Mouse (Mus musculus) megakaryocyte, adult 5-6 weeks (primary cell): ENCODE results near the gene Fam118b. TPM values are rescaled to one million over a fixed set of nuclear protein-coding genes. Genes with fewer than 3 reads are reported as not detected.

ENCODE experiments used
- ATAC-seq: 2 replicates; pipeline ENCODE4 v1.8.0; 2016; ENCODE audit warnings: mild to moderate bottlenecking, inconsistent platforms; ENCODE audit not compliant: poor library complexity, severe bottlenecking
- total RNA-seq, 2 experiments: library from RNA; stranded (forward) in 1 of 2; stranded (reverse) in 1 of 2; fragments of 153-499, 151-499 nt in 1 of 2; fragments of 221-1000, 200-1000 nt in 1 of 2; gene quantifications; 2 replicates each; pipeline versions ENCODE4 v1.2.3 to v1.2.4; 2015 to 2017

Fam118b gene
- total RNA-seq, 2 experiments from 2014 or later, result 17.8 to 39.7 TPM

DNA sequence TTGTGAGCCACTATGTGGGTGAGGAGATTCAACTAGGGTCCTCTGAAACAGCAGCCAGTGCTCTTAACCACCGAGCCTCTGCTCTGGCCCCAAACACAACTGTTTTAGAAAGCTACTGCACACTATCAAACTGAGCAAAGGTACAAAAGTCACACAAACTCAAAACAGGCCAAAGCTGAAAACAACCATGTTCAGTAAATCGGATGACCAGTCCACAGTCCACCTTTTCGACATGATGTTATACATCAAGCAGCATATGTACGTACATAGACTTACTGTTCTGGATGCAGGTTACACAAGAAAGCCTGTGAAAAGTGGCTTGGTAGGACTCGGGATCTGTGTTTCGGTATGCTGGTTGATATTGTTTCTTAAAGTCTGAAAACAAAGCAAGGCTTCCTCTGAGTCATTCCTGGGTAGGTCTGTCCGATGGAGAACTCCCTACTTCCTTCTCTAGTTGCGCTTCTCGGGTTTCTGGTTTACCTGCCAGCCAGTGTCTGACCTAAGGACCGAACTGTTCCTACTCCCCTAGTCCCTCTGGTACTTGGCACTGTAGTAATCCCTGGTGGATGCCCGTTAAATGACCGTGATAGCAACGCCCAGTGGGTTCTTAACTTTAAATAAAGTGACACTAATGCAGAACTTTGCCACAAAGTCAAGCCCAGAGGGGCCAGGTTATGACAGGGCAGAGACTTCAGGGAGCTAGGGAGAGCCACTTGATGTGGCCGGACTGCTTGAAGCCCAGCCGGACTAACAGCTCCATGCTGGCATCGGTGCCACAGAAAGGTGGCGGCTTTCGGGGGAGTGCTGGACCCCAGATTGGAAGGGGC lies 68.4 kb downstream of the Fam118b start:
- peak; percentile 46 for ATAC-seq

DNA sequence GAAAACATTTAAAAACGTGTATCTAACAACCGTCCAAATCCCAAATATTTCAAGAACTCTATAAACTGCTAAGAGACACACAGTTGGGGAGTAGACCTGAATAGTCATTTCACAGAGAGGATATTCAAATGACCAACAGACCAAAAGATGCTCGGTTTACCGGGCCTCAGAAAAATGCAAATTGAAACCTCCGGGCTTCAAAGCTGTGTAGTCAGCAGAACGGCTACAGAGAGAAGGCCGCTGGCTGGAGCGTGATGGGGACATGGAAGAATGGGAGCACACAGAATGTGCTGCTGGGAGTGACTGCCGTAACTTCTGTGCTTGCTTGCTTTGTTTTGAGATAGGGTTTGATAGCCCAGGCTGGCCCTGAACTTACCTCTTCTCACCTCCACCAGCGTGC lies 69.3 kb downstream of the Fam118b start:
- ATAC-seq, result no peak

DNA sequence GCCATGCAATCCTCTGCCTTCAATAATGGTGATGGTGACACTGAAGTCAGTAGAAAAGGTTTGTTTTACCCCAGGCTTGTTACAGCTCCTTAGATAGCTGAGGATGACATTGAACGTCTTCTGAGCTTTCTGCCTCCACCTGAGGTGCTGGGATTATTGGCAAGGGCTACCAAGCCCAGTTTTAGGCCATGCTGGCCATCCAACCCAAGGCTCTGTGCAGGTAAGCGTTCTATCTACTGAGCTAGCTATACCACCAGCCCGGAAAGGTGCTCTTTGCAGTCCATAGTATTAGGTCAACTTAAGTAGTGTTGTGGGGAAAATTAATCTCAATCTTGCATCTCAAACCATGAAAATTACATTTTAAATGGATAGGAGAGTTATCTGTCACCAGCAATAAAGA lies 70.0 kb downstream of the Fam118b start:
- no peak for ATAC-seq

DNA sequence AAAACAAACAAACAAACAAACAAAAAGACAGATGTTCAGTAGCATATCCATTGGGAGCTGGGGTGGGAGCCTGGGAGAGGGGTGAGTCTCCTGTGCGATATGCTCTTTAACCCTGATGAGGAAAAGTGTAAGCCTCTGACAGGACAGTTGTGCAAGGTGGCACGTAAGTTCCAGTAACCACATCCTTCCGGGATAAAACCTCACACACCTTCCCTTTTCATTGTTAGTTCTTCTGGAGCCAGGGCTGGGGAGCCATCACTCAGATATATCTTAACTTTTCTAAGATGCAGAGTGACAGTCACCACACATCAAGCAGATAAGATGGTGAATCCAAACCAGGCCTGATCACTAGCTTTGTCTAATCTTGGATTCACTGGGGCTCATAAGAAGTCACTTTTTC lies 73.6 kb downstream of the Fam118b start:
- peak; percentile 98 for ATAC-seq

DNA sequence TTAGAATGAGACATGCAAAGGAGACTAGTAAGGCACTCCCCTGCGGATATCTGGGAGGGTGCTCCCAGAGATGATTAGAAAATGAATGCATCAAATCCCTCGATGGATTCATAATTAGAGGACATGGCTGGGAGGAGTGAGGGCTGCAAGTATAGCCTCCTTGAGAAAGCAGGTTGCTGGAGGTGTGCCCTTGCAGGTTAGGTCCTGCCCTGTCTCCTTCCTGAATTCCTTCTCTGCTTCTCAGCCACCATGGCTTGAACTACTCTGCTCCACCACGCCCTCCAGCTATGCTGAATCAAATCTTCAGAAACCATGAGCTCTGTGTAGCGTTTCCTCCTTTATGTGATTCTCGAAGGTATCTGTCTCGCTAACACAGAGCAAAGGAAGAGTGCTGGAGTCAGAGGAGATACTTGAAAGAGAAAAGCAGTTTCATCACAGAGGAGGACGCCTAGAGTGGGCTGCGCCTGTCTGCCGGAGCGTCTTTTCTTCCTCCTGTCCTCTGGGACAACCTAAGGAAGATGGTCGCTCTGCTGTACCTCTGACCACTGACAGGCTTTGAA lies 74.5 kb downstream of the Fam118b start:
- ATAC-seq, result no peak

DNA sequence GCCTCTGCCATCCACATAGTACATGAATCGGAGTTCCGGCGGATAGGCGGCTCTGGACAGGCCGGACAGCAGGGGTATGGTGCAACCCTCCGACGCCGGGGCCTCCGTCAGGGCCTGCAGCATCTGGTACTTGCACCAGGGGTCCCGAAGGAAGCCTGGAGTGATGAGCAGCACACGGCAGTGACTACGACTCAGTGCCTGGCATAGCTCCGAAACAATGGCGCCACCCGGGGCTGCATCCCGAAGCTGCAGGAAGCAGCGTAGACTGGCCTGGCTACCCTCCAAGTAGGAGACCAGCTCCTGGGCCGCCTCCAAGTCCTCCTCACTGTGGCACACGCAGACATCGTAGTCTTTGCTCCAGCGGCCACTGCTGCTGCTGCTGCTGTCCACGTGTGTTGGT lies 78.9 kb downstream of the Fam118b start:
- no peak for ATAC-seq

DNA sequence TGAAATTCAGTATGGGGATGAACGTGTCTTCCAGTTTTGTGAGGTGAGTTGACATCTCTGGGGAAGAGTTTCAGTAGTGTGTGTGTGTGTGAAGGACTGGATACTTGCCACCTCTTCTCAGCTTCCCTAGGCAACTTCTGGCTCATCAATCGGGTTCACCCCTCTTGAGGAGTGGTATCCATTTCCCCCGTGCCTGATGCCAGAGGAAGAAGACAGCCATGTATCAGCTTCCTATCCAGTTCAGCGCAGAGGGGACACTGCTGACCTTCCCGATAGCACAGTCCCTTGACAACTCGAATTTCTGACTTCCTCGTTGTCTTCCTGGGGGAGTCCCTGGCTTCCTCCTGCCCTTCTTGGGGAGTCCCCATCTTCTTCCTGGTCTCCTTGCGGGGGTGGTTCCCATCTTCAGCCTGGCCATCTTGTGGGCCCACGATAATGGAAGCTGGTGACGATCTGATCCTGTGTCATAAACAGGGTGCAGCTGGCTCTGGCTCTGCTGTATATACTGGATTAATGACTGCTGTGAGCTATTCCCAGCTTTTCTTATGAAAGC lies 80.2 kb downstream of the Fam118b start:
- no peak for ATAC-seq

DNA sequence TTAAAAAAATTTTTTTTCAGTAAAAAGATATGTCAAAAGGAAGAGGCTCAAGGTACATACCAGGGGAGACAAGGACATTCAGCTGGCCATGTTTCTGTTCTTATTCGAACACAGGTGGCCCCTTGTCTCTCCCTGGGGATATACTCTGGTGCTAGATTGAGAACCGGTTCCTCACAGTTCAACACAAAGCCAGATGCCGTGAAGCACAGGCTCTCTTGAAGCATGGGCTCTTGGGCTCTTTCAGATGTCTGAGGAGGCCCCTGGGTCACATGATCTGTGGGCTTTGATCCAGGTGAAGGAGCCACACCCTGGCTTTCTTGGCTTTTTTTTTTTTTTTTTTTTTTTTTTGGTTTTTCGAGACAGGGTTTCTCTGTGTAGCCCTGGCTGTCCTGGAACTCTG lies 81.2 kb downstream of the Fam118b start:
- no peak for ATAC-seq

DNA sequence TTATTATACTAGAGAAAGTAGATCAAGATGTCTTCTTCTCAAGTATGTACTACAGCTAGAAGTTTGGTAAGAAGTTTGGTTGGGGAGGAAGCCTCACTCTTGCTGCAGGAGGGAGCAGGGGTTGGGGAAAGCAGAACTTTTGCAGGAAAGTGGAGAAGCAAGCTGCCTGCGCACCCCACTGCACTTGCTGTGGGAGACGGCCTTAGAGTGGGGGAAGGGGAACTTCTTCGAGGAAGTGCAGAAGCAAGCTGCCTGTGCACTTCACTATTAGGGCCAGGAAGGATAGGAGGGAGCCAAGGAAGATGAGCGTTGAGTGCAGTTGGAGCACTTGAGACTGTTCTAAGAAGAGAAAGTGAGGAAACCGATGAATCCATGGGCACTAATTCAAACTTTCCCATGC lies 84.2 kb downstream of the Fam118b start:
- ATAC-seq, result peak; percentile 81

DNA sequence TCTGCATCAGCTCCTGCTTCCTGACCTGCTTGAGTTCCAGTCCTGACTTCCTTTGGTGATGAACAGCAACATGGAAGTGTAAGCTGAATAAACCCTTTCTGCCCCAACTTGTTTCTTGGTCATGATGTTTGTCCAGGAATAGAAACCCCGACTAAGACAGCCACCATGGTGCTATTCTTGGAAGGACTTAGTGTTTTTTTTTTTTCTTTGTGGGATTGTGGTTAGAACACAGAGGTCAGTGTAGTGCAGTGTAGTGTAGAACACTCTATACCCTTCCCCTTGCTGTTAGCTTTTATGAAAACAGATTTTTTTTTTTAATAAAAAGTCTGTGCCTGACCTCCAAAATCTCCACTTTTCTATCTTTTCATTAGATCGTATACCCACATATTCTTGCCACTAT lies 84.8 kb downstream of the Fam118b start:
- 0 out of 2 replicates have a peak, but pooled peaks have one; percentile 24 for ATAC-seq

DNA sequence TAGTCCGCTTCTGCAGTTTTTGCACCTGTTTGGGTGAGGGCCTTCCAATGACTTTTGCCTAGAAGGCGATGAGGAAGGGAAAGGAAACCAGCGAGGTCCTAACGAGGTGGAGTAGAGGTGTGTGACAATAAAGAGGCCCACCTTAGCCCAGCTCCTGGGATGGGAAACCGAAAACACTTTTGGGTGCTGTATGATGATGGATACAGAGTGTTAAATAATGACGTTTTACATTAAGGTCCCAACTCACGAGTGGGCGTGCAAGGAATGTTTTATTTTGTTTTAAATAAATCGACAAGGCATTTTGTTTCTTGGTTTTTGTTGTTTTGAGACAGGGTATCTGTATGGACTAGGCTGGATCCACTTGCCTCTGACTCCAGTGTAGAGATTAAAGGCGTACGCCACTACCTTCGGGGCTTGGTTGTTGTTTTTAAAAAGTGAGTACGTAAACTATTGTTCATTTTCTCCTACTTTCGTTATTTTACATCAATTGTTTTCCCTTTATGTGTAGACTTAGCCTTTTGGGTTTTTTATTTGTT lies 91.4 kb downstream of the Fam118b start:
- peak; percentile 30 for ATAC-seq

DNA sequence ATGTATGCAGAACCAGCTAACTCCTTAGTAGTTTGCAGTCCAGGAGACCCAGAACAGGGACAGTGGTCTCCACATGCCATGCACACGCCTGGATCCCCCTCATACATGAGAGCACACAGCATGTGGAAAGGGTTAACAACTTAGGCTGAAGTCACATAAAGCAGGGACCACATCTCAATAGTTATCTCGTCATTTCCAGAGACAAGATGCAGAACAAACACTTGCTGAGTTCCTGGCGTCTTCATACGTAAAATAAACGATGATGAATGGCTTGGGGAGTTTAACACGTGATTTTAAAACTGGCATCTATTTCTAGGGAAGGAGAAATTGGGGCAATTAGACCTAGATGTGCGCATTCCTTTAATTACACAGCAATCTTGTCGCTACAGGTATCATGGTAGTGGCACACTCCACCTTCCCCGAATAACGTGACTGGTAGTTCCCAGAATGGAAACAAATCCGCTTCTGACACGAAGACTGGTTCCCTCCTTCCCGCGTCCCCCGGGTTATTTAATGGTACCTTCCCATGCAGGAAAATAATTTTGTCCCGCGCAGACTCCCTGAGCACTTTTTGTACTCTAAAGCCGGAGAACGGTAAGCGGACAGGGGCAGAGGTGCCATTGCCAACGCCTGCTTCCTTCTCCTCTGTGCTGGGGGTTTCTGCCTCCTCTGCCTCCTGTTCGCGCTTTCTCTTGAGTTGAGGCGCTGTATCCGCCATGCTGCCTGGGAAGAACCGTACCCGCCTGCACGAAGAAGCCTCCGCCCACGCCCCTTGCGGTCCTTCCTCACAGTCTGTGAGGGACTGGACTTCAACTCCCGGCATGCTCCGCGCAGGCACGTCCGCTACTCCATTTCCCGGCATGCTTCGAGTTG lies 92.1 kb downstream of the Fam118b start, which contains the start of gene Dcps:
Dcps (minus strand) TSS at position 811 of the 873 bp plus-strand sequence.
- peak; percentile 100 for ATAC-seq

DNA sequence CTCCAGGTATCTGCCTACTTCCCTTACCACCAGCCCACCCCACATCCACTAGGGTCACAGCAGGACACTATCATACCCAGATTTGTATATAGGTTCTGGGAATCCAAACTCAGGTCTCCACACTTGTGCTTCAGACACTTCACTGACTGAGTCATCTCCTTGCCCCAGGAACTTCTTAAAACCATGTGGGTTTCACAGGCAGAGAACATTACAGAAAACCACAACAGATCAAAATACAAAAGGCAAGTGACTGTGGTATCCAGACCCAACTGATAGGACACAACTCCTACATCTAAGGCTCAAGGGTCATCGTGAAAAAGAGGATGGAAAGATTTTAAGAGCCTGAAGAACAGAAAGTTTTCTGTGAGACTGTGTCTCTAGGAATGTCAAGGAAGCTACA lies 94.3 kb downstream of the Fam118b start:
- ATAC-seq, result no peak

DNA sequence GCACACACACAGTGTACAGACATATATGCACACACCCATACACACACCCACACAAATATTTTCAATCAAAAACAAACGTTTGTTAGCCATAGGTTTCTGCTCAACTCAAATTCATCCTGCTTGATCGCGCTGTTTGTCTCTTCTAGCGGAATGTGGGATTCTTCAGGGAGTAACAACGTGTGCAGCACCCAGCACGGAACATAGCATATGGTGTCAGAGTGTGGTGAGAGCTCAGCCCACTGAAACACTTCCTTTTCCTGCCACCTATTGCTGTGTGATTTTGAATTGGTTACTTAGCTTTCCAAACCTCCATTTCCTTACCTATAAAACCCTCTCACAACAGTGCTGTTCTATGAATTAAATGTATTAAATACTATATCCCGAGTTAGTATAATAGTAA lies 97.5 kb downstream of the Fam118b start:
- ATAC-seq, result peak; percentile 53; the same call in 1 of the 2 replicates

Other genes with a start within 250 kb of the Fam118b start
- gene St3gal4, start 148.5 kb downstream of the Fam118b start, total RNA-seq (2015), result 53.1 and 53.4 TPM in 2 replicates
- gene St3gal4, start 148.5 kb downstream of the Fam118b start, total RNA-seq (2017), result 49.6 and 57.4 TPM in 2 replicates
- gene Dcps, start 91.7 kb downstream of the Fam118b start, total RNA-seq (2015), result 32.2 and 41.6 TPM in 2 replicates
- gene Dcps, start 91.7 kb downstream of the Fam118b start, total RNA-seq (2017), result 33.7 and 38.0 TPM in 2 replicates
- gene Srpr, start 67.6 kb downstream of the Fam118b start, total RNA-seq (2015), result 54.9 and 56.3 TPM in 2 replicates
- gene Srpr, start 67.6 kb downstream of the Fam118b start, total RNA-seq (2017), result 42.6 and 72.8 TPM in 2 replicates
- gene Tirap, start 67.5 kb downstream of the Fam118b start, total RNA-seq (2015), result 11.1 and 12.8 TPM in 2 replicates
- gene Tirap, start 67.5 kb downstream of the Fam118b start, total RNA-seq (2017), result 17.5 and 20.2 TPM in 2 replicates
- gene Foxred1, start 56.8 kb downstream of the Fam118b start, total RNA-seq (2015), result 9.7 and 11.2 TPM in 2 replicates
- 26.9 and 28.5 TPM in 2 replicates for gene Foxred1, start 56.8 kb downstream of the Fam118b start, total RNA-seq (2017)
- gene Rpusd4, start 60 bp upstream of the Fam118b start, total RNA-seq (2015), result 13.0 and 16.8 TPM in 2 replicates
- 8.5 and 13.5 TPM in 2 replicates for gene Rpusd4, start 60 bp upstream of the Fam118b start, total RNA-seq (2017)
- 0.65 and 1.8 TPM in 2 replicates for gene Cdon, start 153.3 kb upstream of the Fam118b start, total RNA-seq (2015)
- gene Cdon, start 153.3 kb upstream of the Fam118b start, total RNA-seq (2017), result 0.65 and 2.3 TPM in 2 replicates